Mouse (Mus musculus) right cerebral cortex, postnatal 10 days (tissue): ENCODE measurements around the gene Abcb9.

Source experiments
- DNase-seq, 2 experiments: peaks; one replicate each; pipeline ENCODE4 v3.0.0; 2021; ENCODE audit warnings: low spot score in 2 of 2

Abcb9 gene

DNA sequence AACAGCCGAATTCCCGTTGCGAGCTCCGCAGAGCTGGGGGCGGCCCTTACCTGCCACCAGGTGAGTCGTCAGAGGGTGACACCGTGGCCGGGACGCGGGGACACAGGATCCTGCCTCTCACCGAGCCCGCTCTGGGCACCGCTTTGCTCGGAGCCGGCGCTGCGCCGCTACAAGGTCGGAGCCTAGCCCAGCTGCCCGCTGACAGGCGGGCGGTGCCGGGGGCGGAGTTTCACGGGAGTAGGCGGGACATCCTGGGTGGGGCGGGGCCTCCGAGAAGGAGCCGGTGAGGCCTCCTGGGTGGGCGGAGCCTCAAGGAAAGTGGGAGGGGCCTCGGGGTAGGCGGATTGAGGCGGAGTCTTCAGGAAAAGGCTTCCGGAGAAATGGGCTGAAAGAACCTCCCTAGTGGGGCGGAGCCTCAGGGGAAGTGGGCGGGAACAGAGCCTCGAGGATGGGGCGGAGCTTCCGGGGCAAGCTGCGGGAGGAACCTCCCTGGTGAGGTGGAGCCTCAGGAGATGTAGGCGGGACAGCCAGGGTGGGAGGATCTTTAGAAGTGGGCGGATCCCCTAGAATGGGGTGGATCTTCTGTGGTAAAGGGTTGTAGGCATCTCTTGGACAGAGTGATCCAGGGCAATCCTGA, at the start of gene Abcb9:
Abcb9 (minus strand) TSS at position 203 of the 637 bp plus-strand sequence.
- peak; percentile 97 to 98 for DNase-seq

DNA sequence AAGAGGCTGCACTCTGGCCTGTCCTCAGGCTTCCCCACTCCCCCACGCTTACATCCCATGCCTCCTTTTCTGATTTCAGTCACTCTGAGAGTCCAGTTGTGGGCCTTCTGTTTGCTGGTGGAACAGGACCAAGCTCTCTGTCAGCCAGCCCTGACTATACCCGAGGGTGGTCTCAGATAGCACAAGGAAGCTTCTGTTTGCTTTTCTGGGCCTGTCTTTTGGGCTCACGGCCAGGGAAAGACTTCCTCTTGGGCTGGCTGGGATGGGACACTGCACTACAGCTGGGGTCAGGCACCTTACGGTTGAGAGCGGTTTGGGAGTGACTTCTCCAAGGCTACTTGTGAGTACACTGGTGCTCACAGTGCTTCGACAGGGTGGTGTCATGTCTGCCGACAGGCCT, 42.5 kb upstream of the Abcb9 start:
- peak in 1 of 2 experiments; percentile 68 for DNase-seq

DNA sequence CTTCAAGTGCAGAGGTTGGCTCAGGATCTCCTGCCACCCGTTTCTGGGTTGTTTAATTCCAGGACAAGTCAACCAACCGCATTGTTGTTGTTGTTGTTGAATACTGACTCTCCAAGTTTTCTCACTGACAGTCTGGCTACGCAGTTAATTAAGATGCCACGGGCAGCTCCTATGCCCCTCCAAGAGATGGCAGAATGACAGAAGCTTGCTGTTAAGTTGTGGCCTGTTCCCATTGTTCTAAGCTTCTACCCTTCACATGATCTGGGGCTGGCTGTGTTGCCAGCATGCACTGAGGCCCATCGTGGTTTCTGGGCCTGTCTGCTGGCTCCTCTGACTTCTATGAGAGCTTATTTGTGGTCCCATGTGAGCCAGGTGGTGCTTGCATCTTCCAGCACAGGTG, 38.7 kb upstream of the Abcb9 start:
- DNase-seq = no peak

DNA sequence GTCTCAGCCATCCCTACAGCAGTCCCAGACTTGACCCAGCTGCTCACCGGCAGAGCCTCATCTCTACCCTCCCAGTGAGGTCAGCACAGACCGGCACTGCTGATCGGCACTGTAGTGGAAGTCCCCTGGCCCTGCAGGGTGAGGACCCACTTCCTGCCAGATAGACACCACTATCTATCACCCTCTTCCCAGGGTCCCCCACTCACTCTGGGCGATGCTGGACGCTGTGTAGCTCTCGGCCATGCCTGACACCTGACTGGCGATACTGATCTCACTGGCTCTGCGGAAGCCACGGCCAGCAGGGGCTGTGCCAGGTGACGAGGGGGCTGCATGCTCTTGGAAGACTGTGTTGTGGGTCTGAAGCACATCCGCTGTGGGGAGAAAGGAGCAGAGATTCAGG, 29.5 kb upstream of the Abcb9 start:
- no peak for DNase-seq

DNA sequence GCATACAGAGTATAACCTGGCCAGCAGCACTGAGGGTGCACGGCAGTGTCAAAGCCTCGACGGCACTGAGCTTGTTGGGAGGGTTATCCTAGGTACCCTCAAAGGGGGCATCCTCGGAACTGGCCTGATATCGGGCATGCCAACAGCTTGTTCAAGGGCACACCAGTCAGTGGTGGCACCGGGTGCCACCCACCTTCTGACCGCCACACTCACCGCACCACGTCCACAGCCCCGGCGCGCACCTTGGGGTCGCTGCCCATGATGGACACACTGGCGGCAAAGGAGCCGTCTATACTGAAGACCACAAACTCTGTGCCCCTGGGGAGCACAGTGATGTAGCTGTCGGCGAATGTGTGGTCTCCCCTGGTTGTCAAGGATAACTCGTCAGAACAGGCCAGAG, 26.8 kb upstream of the Abcb9 start:
- no peak for DNase-seq

DNA sequence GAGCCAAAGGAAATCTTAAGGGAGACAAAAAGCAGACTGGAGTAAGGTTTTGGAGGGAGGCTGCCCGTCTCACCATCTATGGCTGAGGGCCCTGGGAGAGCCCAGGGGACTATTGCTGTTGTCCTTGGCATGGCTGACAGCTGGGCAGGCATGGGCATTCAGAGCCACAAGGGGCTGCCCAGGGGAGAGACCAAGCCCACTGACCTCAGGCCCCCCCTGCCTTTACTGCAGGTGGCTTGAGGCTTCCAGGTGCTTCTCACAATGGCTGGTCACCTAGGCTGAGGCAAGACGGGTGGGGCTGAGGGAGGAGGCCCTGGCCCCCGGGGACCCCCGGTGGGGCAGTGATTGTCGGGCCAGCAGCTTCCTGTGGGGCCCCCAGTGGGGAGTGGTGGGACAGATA, 23.6 kb upstream of the Abcb9 start:
- peak in 1 of 2 experiments; percentile 47 for DNase-seq

DNA sequence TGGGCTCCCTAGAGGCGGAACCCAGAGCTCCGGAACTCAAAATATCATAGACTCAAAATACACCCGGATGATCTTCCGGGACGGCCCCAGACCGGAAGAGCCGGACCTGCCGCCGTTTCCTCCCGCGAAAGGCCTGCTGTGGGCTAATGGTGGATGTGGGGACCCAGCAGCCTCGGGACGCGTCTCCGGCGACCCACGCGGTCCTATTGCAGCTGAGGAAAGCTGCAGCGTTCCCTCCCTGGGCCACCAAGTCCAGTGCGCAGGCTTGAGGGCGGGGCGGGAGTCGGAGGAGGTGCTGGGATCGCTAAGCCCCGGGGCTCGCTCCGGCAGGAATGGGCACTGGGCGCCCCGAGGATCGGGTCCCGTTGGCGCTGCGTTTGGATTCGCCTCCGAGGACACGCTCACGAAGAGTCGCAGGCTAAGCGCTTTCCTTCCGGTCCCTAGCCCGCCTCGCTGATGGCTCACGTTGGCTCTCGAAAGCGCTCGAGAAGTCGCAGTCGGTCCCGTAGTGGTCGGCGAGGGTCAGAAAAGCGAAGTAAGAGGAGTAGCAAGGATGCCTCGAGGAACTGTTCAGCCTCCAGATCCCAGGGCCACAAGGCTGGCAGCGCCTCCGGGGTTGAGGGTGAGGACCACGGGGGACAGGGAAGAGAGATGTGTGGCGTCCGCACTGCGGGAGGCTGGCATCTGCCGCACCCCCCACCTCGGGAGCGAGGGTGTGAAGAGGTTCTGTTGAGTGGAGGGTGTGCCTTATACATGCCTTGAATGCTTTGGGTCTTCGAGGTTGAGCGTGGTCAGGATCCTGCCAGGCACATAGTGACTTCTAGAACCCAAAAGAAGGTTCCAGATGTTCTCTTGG, 20.6 kb upstream of the Abcb9 start, which contains the start of gene Arl6ip4:
Arl6ip4 (plus strand) TSS at position 100 of the 856 bp plus-strand sequence.
- DNase-seq = peak; percentile 89 to 90

DNA sequence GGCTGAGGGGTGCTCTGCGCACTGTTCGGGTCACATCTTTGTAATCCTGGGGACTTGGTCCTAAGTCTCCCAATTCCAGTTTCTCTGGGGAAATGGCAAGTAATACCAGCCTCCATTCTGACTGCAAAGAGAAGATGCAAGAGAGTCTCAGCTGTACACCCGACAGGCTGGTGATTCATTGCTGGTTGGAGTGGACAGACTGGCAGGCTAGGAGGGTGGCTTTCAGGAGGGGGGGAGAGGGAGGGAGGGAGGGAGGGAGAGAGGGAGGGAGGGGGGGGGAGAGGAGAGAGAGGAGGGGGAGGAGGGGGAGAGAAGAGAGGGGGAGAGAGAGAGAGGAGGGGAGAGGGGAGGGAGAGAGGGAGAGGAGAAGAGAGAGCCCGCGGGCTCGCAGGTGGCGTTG, 19.9 kb upstream of the Abcb9 start:
- no peak for DNase-seq

DNA sequence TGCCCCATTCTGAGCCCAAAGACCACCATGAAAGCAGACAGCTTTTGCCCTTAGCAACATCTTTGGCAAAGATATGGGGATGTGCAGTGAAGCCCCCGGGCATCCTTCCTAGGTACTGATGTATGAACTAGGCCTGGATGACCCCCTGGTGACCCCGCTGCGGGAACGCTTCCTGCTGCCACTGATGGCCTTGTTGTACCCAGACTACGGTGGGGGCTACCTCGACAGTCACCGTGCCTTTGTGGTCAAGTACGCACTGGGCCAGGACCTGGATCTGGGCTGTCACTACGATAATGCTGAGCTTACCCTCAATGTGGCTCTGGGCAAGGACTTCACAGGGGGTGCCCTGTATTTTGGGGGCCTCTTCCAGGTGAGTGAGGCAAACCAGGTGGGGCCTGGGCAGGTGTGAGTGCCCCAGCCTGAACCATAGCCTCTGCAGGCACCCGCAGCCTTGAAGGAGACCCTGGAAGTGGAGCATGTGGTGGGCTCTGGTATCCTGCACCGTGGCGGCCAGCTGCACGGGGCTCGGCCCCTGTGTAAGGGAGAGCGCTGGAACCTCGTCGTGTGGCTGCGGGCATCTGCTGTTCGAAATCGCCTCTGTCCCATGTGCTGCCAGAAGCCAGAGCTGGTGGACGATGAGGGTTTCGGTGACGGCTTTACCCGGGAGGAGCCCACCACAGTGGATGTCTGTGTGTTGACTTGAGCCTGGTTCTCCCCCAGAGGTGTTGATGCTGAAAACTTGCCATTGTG, 18.9 kb upstream of the Abcb9 start:
- peak in 1 of 2 experiments; percentile 62 for DNase-seq

DNA sequence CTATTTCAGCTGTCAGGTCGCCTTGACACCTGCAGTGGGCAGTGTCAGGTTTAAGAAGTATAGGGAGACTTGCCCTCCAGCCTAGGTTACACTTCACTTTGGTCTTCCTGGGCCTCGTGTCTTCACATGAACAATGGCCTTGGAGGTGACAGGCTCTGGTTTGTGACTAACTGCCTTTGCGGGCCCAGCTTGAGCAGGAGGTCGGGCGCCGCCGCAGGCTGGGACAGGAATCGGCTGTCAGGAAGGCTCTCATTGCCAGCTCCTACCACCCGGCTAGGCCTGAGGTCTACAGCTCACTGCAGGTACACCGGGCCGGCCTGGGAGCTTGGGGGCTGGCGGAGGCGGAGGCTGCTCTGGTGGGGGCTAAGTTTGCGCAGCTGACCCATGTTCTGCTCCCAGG, 17.4 kb upstream of the Abcb9 start:
- peak; percentile 76 for DNase-seq

DNA sequence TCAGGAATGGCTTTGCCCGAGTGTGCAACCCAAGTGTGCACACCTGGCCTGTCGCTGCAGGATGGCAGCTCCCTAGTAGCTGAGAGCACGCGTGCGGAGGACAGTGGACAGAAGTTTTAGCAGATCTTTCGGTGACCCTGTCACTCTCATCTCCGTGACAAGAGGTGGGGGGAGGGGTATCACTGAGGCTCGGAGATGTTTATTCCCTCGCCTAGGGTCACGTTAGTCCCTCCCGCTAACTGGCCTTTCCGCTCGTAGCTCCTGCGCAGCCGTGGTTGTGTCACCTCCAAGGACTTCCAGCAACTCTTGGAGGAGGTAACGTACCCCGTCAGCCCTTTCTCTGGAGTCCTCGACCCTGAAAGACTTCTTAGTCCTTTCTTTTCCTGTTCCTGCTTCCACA, 16.9 kb upstream of the Abcb9 start:
- no peak for DNase-seq

DNA sequence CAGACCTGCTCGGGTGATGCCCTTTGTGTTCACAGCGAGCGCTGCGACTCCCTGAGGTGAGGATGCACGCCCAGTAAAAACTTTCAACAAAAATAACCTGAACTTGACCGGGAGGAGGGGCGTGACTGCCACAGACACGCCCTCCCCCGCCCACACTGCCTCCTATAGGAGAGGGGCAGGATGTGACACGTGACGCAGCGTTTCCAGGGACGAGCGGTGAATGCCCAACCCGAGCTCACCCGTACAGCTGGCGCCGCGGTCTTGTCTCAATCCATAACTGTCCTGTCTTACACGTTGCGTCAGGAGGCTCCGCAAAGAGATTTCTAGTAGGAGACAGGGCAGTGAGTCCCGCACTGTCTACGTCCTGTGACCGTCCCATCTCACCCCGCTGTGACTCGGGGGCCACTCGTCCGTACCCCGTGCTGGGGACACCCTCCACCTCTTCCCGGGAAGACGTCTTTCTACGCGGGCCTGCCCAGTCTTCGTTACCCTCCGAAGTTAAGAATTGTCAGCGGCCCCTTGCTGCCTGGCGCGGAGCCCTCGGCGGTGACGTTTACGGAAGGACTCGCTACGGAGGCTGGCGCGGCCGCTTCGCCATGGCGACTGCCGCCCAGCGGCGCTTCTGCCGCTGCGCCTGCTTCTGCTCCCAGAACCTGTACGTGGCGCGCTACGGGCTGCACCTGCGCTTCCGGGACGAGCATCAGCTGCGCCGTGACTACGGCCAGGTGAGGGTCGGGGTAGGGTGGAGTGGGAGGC, 16.3 kb upstream of the Abcb9 start, which contains the start of gene Ogfod2:
Ogfod2 (plus strand) TSS at position 556 of the 756 bp plus-strand sequence.
- peak; percentile 97 for DNase-seq

DNA sequence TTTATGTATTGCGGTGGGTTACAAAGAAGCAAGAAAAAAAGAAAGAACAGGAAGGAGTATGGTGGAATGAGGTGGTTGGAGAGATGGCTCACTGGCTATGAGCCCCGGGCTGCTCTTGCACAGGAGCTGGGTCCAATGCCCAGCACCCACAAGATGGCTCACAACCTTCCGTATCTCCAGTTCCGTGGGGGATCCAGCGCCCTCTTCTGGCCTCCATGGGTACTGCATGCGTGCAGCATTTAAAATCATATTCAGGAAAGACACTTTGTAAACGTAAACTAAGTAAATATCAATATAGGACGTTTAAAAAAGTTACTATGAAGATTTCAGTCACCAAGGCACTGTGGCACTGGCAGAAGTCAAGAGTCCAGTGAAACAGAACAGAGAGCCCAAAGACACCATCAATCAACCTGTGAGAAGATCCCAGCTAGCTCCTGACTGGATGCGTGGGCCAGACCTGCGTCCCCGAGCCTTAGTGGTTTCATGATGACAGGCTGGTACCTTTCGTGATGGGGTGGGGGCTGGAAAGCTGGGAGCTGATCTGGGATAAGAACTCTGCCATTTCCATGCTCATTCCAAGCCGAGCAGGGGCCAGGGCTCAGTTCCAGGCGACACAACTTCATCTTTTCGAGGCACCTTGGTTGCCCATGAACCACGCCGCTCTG, 15.6 kb upstream of the Abcb9 start:
- DNase-seq = peak; percentile 43 to 57

DNA sequence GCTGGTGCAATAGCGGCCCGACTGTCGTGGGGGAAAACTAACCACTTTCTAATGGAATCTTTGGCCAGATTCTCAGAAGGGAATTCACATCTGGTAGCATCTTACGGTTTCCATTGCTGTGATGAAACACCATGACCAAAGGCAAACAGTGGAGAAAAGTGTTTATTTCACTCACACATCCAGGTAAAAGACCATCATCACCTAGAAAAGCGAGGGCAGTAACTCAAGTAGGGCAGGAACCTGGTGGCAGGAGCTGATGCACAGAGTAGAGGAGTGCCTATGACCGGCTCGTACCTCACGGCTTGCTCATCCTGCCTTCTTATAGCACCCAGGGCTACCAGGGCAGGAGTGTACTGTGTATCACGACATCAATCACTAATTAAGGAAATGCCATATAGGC, 8.0 kb upstream of the Abcb9 start:
- no peak for DNase-seq

DNA sequence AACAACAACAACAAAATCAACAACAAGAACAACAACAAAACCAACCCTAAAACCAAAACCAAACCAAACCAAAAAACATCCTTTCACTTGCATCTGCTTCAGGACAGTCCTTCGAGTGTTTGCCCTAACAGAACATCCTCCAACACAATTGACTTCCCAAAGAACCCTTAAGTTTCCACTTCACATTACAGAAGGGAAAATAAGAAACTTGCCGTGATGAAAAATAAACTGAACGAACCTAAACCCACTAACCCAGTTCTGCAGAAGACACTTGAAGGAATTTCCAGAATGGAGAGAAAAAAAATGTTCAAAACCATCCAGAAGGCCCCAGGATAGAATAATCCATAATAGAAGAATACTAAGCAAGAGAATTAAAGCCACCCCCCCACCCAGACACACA, 7.4 kb upstream of the Abcb9 start:
- DNase-seq = no peak

DNA sequence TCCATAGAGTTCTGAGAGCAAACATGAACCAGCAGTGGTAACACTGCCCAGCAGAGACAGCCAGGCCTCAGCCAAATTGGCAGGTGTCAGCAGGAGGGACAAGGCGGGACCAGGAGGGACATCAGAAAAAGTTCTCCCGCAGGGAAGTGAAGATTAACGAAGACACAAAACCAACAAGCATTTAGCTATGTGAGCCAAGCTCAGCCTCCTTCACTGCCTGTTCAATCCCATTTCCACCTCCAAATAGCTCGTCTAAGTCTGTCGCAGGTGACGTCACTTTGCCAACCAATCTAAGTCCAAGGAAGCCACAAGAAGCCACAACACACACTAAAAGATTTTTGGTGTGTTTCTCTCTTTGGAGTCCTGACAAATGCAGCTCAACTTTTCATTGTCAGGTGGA, 6.7 kb upstream of the Abcb9 start:
- DNase-seq = no peak

DNA sequence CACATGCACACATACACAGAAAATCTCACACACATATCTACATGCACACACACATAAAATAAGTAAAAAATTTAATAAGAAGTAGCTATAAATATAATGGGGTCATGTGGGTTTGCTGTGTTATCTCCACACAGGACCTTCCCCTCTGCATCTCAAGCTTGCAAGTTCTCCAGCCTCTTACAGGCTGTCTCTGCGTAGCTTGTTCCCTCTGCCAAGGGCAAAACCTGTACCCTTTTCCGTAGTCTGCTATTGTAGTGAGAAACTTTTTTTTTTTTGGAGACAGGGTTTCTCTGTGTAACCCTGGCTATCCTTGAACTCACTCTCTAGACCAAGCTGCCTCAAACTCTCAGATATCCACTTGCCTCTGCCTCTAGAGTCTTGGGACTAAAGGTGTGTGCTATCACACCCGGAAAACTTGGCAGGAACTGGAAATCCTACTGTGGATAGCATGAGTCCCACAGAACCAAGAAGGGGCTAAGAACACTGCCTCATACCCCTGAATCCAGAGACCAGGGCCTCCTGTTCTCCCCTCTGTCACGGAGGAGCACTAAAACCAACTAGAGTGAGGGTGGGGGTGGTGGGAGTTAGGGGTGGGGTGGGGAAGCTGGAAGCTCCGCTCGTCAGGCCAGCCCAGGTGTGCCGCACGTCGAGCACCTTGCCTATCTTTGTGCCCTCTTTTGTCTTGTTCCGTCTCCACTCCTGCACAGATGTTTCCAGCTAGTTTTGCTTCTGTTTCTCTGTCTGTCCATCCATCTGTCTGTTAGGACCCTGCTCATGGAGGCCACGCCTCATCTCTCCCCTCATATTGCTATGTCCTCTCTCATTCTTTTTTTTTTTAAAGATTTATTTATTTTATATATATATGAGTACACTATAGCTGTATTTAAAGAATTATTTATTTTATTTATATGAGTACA, 4.8 kb upstream of the Abcb9 start:
- DNase-seq = no peak

DNA sequence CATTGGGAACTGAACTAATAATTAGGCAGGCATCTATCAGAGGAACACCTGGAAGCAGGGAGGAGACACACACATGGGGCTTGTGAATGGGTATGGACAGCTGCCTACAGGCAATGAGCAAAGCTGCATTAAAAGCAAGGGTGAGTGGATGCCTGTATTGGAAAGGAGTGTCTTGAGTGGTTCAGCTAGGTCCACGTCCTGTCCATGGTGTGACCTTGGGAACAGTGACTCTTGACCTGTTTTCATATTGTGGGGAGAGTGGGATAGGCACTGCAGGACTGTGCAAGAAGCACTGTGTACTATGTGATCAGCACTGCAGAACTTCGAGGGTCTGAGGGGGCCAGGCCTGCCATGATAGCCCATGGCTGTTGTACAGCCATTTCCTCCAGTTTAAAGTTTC, 3.3 kb upstream of the Abcb9 start:
- no peak for DNase-seq

DNA sequence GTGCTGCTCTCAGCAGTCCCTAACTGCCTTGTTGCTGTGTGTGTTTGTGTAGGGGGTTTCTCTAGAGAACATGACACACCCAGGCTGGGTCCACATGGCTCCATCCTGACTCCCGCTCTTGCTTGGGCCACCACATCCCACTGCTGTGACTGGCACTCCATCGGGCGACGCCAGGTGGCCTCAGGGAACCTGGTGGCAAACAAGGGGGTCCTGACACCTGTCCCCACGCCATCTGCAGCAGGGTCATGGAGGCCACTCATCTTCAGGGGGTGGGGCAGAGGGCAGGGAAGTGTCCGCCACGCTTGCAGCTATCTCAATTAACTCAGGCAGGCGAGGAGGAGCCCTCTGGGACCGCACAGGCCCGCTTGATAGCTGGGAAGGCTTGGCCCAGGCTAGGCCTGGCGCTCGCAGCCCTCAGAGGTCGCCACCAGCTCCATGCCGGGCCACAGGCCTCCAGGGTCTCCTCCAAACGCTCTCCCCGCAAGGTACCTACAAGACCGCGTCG, 469 bp downstream of the Abcb9 start:
- peak in 1 of 2 experiments; percentile 63 for DNase-seq
